Mouse (Mus musculus): ENCODE measurements around the gene Sdk1. TPM values are rescaled to one million over a fixed set of nuclear protein-coding genes. Genes with fewer than 3 reads are reported as not detected.

The Sdk1 gene
- total and polyA plus RNA-seq, 2 experiments = 0.18 to 0.27 TPM

GRCm38 (mm10) chr5:141645671-141646070 lies 404.4 kb downstream of the Sdk1 start:
- 82% methylated on average over 5 of the region's 5 CpGs for WGBS
- Histone ChIP-seq H3K79me2 (ENCODE audit: control insufficient read depth, insufficient read depth, low read length) (no peaks in the 10 kb centered on the region), H3K9ac (ENCODE audit: low read depth, low read length) (no peak overlapping the region), H3K4me3 (ENCODE audit: insufficient read depth, low read depth, low read length) (no peak overlapping the region), H3K4me1 (ENCODE audit: control insufficient read depth, insufficient read depth, low read length) (no peaks in the 10 kb centered on the region), H3K27ac (replicated peaks; ENCODE audit: insufficient read depth, low read depth, low read length) (no peak overlapping the region), H3K27me3 (ENCODE audit: control insufficient read depth, insufficient read depth, low read length) (no peaks in the 10 kb centered on the region), H3K36me3 (ENCODE audit: control insufficient read depth, insufficient read depth, low read length) (no peaks in the 10 kb centered on the region)
- DNase-seq (ENCODE audit: extremely low read depth, low read depth, low spot score) = no peak
- no peak for TF ChIP-seq POLR2A (IDR thresholded peaks at IDR 0.05; ENCODE audit: extremely low read depth, insufficient read depth, low read length)
- no peak for TF ChIP-seq CTCF (IDR thresholded peaks at IDR 0.05; ENCODE audit: low read depth, low read length)

DNA sequence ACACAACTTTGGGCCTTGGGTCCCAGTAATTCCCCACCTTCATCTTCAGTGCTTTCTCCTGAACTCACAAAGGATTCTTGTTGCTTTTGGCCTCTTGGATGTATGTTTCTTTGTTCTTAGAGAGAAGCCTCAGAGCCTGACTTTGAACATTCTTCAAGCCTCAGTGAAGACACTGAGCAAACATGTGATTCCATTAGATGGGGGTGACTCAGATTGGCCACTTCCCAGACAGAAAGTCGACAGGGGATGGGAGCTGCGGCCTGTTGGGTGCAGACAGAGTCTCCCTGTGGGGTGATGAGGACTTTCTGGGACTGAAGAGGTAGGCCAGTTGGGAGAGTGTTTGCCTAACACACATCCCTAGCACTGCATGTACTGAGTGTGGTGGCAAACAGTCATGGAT lies 405.3 kb downstream of the Sdk1 start:
- H3K9ac ChIP-seq (ENCODE audit: low read depth, low read length) = no peak overlapping the region
- H3K79me2 ChIP-seq (ENCODE audit: control insufficient read depth, insufficient read depth, low read length) = no peaks in the 10 kb centered on the region
- DNase-seq (ENCODE audit: extremely low read depth, low read depth, low spot score) = no peak
- no peaks in the 10 kb centered on the region for H3K36me3 ChIP-seq (ENCODE audit: control insufficient read depth, insufficient read depth, low read length)
- H3K27ac ChIP-seq (replicated peaks; ENCODE audit: insufficient read depth, low read depth, low read length) = no peak overlapping the region
- no peaks in the 10 kb centered on the region for H3K27me3 ChIP-seq (ENCODE audit: control insufficient read depth, insufficient read depth, low read length)
- TF ChIP-seq CTCF (IDR thresholded peaks at IDR 0.05; ENCODE audit: low read depth, low read length) = no peak
- TF ChIP-seq POLR2A (IDR thresholded peaks at IDR 0.05; ENCODE audit: extremely low read depth, insufficient read depth, low read length) = no peak
- no peak overlapping the region for H3K4me3 ChIP-seq (ENCODE audit: insufficient read depth, low read depth, low read length)
- 63% methylated on average over 2 of the region's 2 CpGs for WGBS
- no peaks in the 10 kb centered on the region for H3K4me1 ChIP-seq (ENCODE audit: control insufficient read depth, insufficient read depth, low read length)

DNA sequence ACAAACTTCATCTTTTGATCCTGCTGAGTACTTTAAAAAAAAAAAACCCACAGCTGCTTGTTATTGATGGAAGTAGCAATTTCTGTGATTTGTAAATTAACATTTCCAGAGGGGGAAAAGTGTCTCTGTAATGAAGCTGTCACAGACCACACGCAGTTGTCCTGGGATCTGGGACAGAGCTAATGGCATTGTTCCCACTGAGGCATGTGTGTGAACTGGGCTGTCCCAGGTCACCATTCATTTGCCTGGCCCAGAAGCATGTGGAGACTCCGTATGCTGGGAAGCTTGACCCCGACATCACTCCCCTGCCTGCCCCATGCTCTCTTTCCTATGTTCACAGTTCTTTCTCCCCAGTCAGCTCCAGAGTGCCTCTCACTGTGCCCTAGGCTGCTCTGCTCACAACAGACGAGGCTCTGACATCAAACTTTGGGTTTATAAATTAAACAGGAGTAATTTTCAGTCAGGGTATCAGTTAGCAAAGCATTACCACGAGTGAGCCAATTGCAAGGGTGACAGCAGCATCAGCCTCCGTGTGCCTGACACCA lies 408.6 kb downstream of the Sdk1 start:
- 75% methylated on average over 6 of the region's 6 CpGs for WGBS
- no peak overlapping the region for H3K9ac ChIP-seq (ENCODE audit: low read depth, low read length)
- no peaks in the 10 kb centered on the region for H3K79me2 ChIP-seq (ENCODE audit: control insufficient read depth, insufficient read depth, low read length)
- no peaks in the 10 kb centered on the region for H3K4me1 ChIP-seq (ENCODE audit: control insufficient read depth, insufficient read depth, low read length)
- H3K27me3 ChIP-seq (ENCODE audit: control insufficient read depth, insufficient read depth, low read length) = no peaks in the 10 kb centered on the region
- TF ChIP-seq CTCF (IDR thresholded peaks at IDR 0.05; ENCODE audit: low read depth, low read length) (no peak), POLR2A (IDR thresholded peaks at IDR 0.05; ENCODE audit: extremely low read depth, insufficient read depth, low read length) (no peak)
- no peak overlapping the region for H3K4me3 ChIP-seq (ENCODE audit: insufficient read depth, low read depth, low read length)
- no peaks in the 10 kb centered on the region for H3K36me3 ChIP-seq (ENCODE audit: control insufficient read depth, insufficient read depth, low read length)
- no peak overlapping the region for H3K27ac ChIP-seq (replicated peaks; ENCODE audit: insufficient read depth, low read depth, low read length)
- no peak for DNase-seq (ENCODE audit: extremely low read depth, low read depth, low spot score)

- no peaks in the 10 kb centered on the region for H3K79me2 ChIP-seq (ENCODE audit: control insufficient read depth, insufficient read depth, low read length)
- TF ChIP-seq CTCF (IDR thresholded peaks at IDR 0.05; ENCODE audit: low read depth, low read length) = no peak
- no peak for TF ChIP-seq POLR2A (IDR thresholded peaks at IDR 0.05; ENCODE audit: extremely low read depth, insufficient read depth, low read length)
- no peaks in the 10 kb centered on the region for H3K36me3 ChIP-seq (ENCODE audit: control insufficient read depth, insufficient read depth, low read length)
- DNase-seq (ENCODE audit: extremely low read depth, low read depth, low spot score) = peak; percentile 3
- WGBS = 79% methylated on average over 4 of the region's 4 CpGs
- H3K27ac ChIP-seq (replicated peaks; ENCODE audit: insufficient read depth, low read depth, low read length) = no peak overlapping the region
- no peaks in the 10 kb centered on the region for H3K27me3 ChIP-seq (ENCODE audit: control insufficient read depth, insufficient read depth, low read length)
- H3K9ac ChIP-seq (ENCODE audit: low read depth, low read length) = no peak overlapping the region
- no peak overlapping the region for H3K4me3 ChIP-seq (ENCODE audit: insufficient read depth, low read depth, low read length)
- no peaks in the 10 kb centered on the region for H3K4me1 ChIP-seq (ENCODE audit: control insufficient read depth, insufficient read depth, low read length)
Observed at GRCm38 (mm10) chr5:141651690-141652377, 410.5 kb downstream of the Sdk1 start.

DNA sequence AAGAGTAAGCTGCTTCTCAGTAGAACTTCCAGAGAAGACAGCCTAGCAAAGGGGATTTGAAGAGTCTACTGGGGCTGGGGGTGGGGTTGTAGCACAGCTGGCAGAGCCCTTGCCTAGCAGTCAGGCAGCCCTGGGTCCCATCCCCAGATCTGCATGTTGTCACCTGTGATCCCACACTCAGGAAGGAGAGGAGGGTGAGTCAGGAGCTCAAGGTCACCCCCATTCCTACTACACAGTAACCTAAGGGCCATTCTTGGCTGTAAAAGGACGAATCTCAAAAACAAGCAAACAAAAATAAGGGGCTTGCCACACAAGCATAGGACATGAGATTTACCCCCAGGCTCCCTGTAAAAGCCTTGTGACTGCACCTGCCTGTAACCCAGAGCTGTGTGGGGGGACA lies 435.1 kb downstream of the Sdk1 start:
- Histone ChIP-seq H3K79me2 (ENCODE audit: control insufficient read depth, insufficient read depth, low read length) (no peaks in the 10 kb centered on the region), H3K9ac (ENCODE audit: low read depth, low read length) (no peak overlapping the region), H3K36me3 (ENCODE audit: control insufficient read depth, insufficient read depth, low read length) (no peaks in the 10 kb centered on the region), H3K27me3 (ENCODE audit: control insufficient read depth, insufficient read depth, low read length) (no peaks in the 10 kb centered on the region), H3K4me3 (ENCODE audit: insufficient read depth, low read depth, low read length) (no peak overlapping the region), H3K4me1 (ENCODE audit: control insufficient read depth, insufficient read depth, low read length) (no peaks in the 10 kb centered on the region), H3K27ac (replicated peaks; ENCODE audit: insufficient read depth, low read depth, low read length) (no peak overlapping the region)
- 64% methylated on average over 1 of the region's 1 CpGs for WGBS
- no peak for DNase-seq (ENCODE audit: extremely low read depth, low read depth, low spot score)
- TF ChIP-seq POLR2A (IDR thresholded peaks at IDR 0.05; ENCODE audit: extremely low read depth, insufficient read depth, low read length) (no peak), CTCF (IDR thresholded peaks at IDR 0.05; ENCODE audit: low read depth, low read length) (no peak)

- no peak for TF ChIP-seq POLR2A (IDR thresholded peaks at IDR 0.05; ENCODE audit: extremely low read depth, insufficient read depth, low read length)
- TF ChIP-seq CTCF (IDR thresholded peaks at IDR 0.05; ENCODE audit: low read depth, low read length) = no peak
- 92% methylated on average over 1 of the region's 1 CpGs for WGBS
- H3K4me3 ChIP-seq (ENCODE audit: insufficient read depth, low read depth, low read length) = no peak overlapping the region
- no peak for DNase-seq (ENCODE audit: extremely low read depth, low read depth, low spot score)
- H3K36me3 ChIP-seq (ENCODE audit: control insufficient read depth, insufficient read depth, low read length) = no peaks in the 10 kb centered on the region
- H3K9ac ChIP-seq (ENCODE audit: low read depth, low read length) = no peak overlapping the region
- H3K27me3 ChIP-seq (ENCODE audit: control insufficient read depth, insufficient read depth, low read length) = no peaks in the 10 kb centered on the region
- no peak overlapping the region for H3K27ac ChIP-seq (replicated peaks; ENCODE audit: insufficient read depth, low read depth, low read length)
- H3K79me2 ChIP-seq (ENCODE audit: control insufficient read depth, insufficient read depth, low read length) = no peaks in the 10 kb centered on the region
- H3K4me1 ChIP-seq (ENCODE audit: control insufficient read depth, insufficient read depth, low read length) = no peaks in the 10 kb centered on the region
Observed at GRCm38 (mm10) chr5:141677034-141677433, 435.7 kb downstream of the Sdk1 start.
